Mouse (Mus musculus): ENCODE measurements around the gene Unc119. TPM values are rescaled to one million over a fixed set of nuclear protein-coding genes. Genes with fewer than 3 reads are reported as not detected.

Gene Unc119
- polyA plus RNA-seq, 1 experiment from 2014 or later = 54.2 TPM

Other genes with a start within 250 kb of the Unc119 start
- gene Fam222b, start 248.8 kb upstream of the Unc119 start, polyA plus RNA-seq (2015; fragmentation: Nextera tagmentation; extraction: Ambion mirVana) = 14.4 and 17.3 TPM in 2 replicates
- 83.1 and 89.3 TPM in 2 replicates for gene Traf4, start 177.9 kb upstream of the Unc119 start, polyA plus RNA-seq (2015; fragmentation: Nextera tagmentation; extraction: Ambion mirVana)
- 17.3 and 18.4 TPM in 2 replicates for gene Nek8, start 166.8 kb upstream of the Unc119 start, polyA plus RNA-seq (2015; fragmentation: Nextera tagmentation; extraction: Ambion mirVana)
- 30.3 and 32.8 TPM in 2 replicates for gene Tlcd1, start 166.8 kb upstream of the Unc119 start, polyA plus RNA-seq (2015; fragmentation: Nextera tagmentation; extraction: Ambion mirVana)
- 1,371 and 1,410 TPM in 2 replicates for gene Rpl23a, start 159.9 kb upstream of the Unc119 start, polyA plus RNA-seq (2015; fragmentation: Nextera tagmentation; extraction: Ambion mirVana)
- gene Rab34, start 155.1 kb upstream of the Unc119 start, polyA plus RNA-seq (2015; fragmentation: Nextera tagmentation; extraction: Ambion mirVana) = 164 and 171 TPM in 2 replicates
- gene Proca1, start 150.1 kb upstream of the Unc119 start, polyA plus RNA-seq (2015; fragmentation: Nextera tagmentation; extraction: Ambion mirVana) = 3.1 and 4.7 TPM in 2 replicates
- gene Sdf2, start 97.7 kb upstream of the Unc119 start, polyA plus RNA-seq (2015; fragmentation: Nextera tagmentation; extraction: Ambion mirVana) = 95.5 and 105 TPM in 2 replicates
- 27.8 and 28.5 TPM in 2 replicates for gene Supt6, start 97.5 kb upstream of the Unc119 start, polyA plus RNA-seq (2015; fragmentation: Nextera tagmentation; extraction: Ambion mirVana)
- 63.8 and 74.0 TPM in 2 replicates for gene 2610507B11Rik, start 81.7 kb upstream of the Unc119 start, polyA plus RNA-seq (2015; fragmentation: Nextera tagmentation; extraction: Ambion mirVana)
- 0.29 TPM in 2 replicates for gene BC030499, start 52.6 kb upstream of the Unc119 start, polyA plus RNA-seq (2015; fragmentation: Nextera tagmentation; extraction: Ambion mirVana)
- 29.2 and 30.3 TPM in 2 replicates for gene Spag5, start 42.0 kb upstream of the Unc119 start, polyA plus RNA-seq (2015; fragmentation: Nextera tagmentation; extraction: Ambion mirVana)
- 30.1 and 36.8 TPM in 2 replicates for gene Aldoc, start 20.5 kb upstream of the Unc119 start, polyA plus RNA-seq (2015; fragmentation: Nextera tagmentation; extraction: Ambion mirVana)
- gene Pigs, start 15.1 kb upstream of the Unc119 start, polyA plus RNA-seq (2015; fragmentation: Nextera tagmentation; extraction: Ambion mirVana) = 78.0 and 84.9 TPM in 2 replicates
- 4.2 and 4.6 TPM in 2 replicates for gene Foxn1, start 43.1 kb downstream of the Unc119 start, polyA plus RNA-seq (2015; fragmentation: Nextera tagmentation; extraction: Ambion mirVana)
- gene Slc13a2, start 78.7 kb downstream of the Unc119 start, polyA plus RNA-seq (2015; fragmentation: Nextera tagmentation; extraction: Ambion mirVana) = 0.07 and 0.11 TPM in 2 replicates
- 15.5 and 19.0 TPM in 2 replicates for gene Slc46a1, start 122.2 kb downstream of the Unc119 start, polyA plus RNA-seq (2015; fragmentation: Nextera tagmentation; extraction: Ambion mirVana)
- 2.3 and 2.5 TPM in 2 replicates for gene Sarm1, start 154.3 kb downstream of the Unc119 start, polyA plus RNA-seq (2015; fragmentation: Nextera tagmentation; extraction: Ambion mirVana)
- gene Vtn, start 155.6 kb downstream of the Unc119 start, polyA plus RNA-seq (2015; fragmentation: Nextera tagmentation; extraction: Ambion mirVana) = 2.0 and 4.4 TPM in 2 replicates
- gene Sebox, start 160.0 kb downstream of the Unc119 start, polyA plus RNA-seq (2015; fragmentation: Nextera tagmentation; extraction: Ambion mirVana) = 0.17 TPM in 1 of 2 replicates, not detected in the other
- 41.5 and 45.1 TPM in 2 replicates for gene Tmem199, start 168.7 kb downstream of the Unc119 start, polyA plus RNA-seq (2015; fragmentation: Nextera tagmentation; extraction: Ambion mirVana)
- 167 and 170 TPM in 2 replicates for gene Poldip2, start 168.7 kb downstream of the Unc119 start, polyA plus RNA-seq (2015; fragmentation: Nextera tagmentation; extraction: Ambion mirVana)
- gene Tnfaip1, start 192.8 kb downstream of the Unc119 start, polyA plus RNA-seq (2015; fragmentation: Nextera tagmentation; extraction: Ambion mirVana) = 79.6 and 80.7 TPM in 2 replicates
- 187 TPM in 2 replicates for gene Ift20, start 192.9 kb downstream of the Unc119 start, polyA plus RNA-seq (2015; fragmentation: Nextera tagmentation; extraction: Ambion mirVana)
- gene Tmem97, start 207.3 kb downstream of the Unc119 start, polyA plus RNA-seq (2015; fragmentation: Nextera tagmentation; extraction: Ambion mirVana) = 73.4 and 73.5 TPM in 2 replicates

Data from embryonic facial prominence, embryonic 15.5 days (tissue).